Mouse (Mus musculus): ENCODE data around the gene Frem1. TPM values are rescaled to one million over a fixed set of nuclear protein-coding genes. Genes with fewer than 3 reads are reported as not detected.

Frem1 gene
- total RNA-seq (2014; rRNA removed) (4.0 and 5.1 TPM in 2 replicates), polyA plus RNA-seq (2015; fragmentation: Nextera tagmentation; extraction: Ambion mirVana) (1.0 and 1.1 TPM in 2 replicates)

- WGBS, result 5% methylated on average over 24 of the region's 24 CpGs
- Histone ChIP-seq H3K9ac (replicated peaks; ENCODE audit: low read length, poor library complexity, severe bottlenecking) (peak within 1 kb of the TSS; percentile 2; the same call in 1 of the 2 replicates), H3K4me2 (ENCODE audit: low read depth, low read length, poor library complexity, severe bottlenecking) (peak within 1 kb of the TSS; percentile 43), H3K36me3 (ENCODE audit: insufficient read depth, low read length) (no peaks in the 10 kb centered on the region), H3K4me1 (ENCODE audit: insufficient read depth, low read length) (no peaks in the 10 kb centered on the region; the same call in 1 of the 2 replicates), H3K9me3 (ENCODE audit: low read length) (no peaks in the 10 kb centered on the region), H3K27ac (ENCODE audit: low read depth, low read length) (no peak within 1 kb of the TSS), H3K4me3 (ENCODE audit: low read depth, low read length) (peak within 1 kb of the TSS; percentile 27), H3K27me3 (ENCODE audit: insufficient read depth, low read length) (peaks cover 10% of the 10 kb centered on the region; the same call in 1 of the 2 replicates)
- ATAC-seq (ENCODE audit: low FRiP score) (peak; percentile 66), DNase-seq (ENCODE audit: low spot score) (peak; percentile 59)
- no peak for TF ChIP-seq CTCF (IDR thresholded peaks at IDR 0.05)
These were observed at the start of gene Frem1 for GRCm38 (mm10) chr4:83051634-83052577. Gene Frem1 (minus strand): TSS chr4:83052339.

- ATAC-seq (ENCODE audit: low FRiP score), result no peak
- WGBS, result 90% methylated on average over 7 of the region's 7 CpGs
These were observed 46.9 kb upstream of the Frem1 start for GRCm38 (mm10) chr4:83099025-83099424.

GRCm38 (mm10) chr4:83093941-83094340, 41.8 kb upstream of the Frem1 start:
- DNase-seq (ENCODE audit: low spot score), result no peak
- Histone ChIP-seq H3K36me3 (ENCODE audit: insufficient read depth, low read length) (no peaks in the 10 kb centered on the region), H3K9ac (replicated peaks; ENCODE audit: low read length, poor library complexity, severe bottlenecking) (no peak overlapping the region), H3K27ac (ENCODE audit: low read depth, low read length) (no peak overlapping the region), H3K4me1 (ENCODE audit: insufficient read depth, low read length) (no peaks in the 10 kb centered on the region), H3K27me3 (ENCODE audit: insufficient read depth, low read length) (no peaks in the 10 kb centered on the region), H3K9me3 (ENCODE audit: low read length) (no peaks in the 10 kb centered on the region), H3K4me3 (ENCODE audit: low read depth, low read length) (no peak overlapping the region), H3K4me2 (ENCODE audit: low read depth, low read length, poor library complexity, severe bottlenecking) (no peak overlapping the region)
- 40% methylated on average over 2 of the region's 2 CpGs for WGBS
- no peak for ATAC-seq (ENCODE audit: low FRiP score)
- no peak for TF ChIP-seq CTCF (IDR thresholded peaks at IDR 0.05)

More at GRCm38 (mm10) chr4:83099025-83099424, 46.9 kb upstream of the Frem1 start:
- no peaks in the 10 kb centered on the region for H3K9me3 ChIP-seq (ENCODE audit: low read length)
- no peak for TF ChIP-seq CTCF (IDR thresholded peaks at IDR 0.05)
- no peak for DNase-seq (ENCODE audit: low spot score)
- H3K4me2 ChIP-seq (ENCODE audit: low read depth, low read length, poor library complexity, severe bottlenecking), result no peak overlapping the region
- H3K27me3 ChIP-seq (ENCODE audit: insufficient read depth, low read length), result no peaks in the 10 kb centered on the region
- H3K36me3 ChIP-seq (ENCODE audit: insufficient read depth, low read length), result no peaks in the 10 kb centered on the region
- no peaks in the 10 kb centered on the region for H3K4me1 ChIP-seq (ENCODE audit: insufficient read depth, low read length)
- H3K4me3 ChIP-seq (ENCODE audit: low read depth, low read length), result no peak overlapping the region
- H3K27ac ChIP-seq (ENCODE audit: low read depth, low read length), result no peak overlapping the region
- H3K9ac ChIP-seq (replicated peaks; ENCODE audit: low read length, poor library complexity, severe bottlenecking), result no peak overlapping the region

- Histone ChIP-seq H3K4me1 (ENCODE audit: insufficient read depth, low read length) (no peaks in the 10 kb centered on the region), H3K9me3 (ENCODE audit: low read length) (no peaks in the 10 kb centered on the region), H3K27ac (ENCODE audit: low read depth, low read length) (no peak overlapping the region), H3K9ac (replicated peaks; ENCODE audit: low read length, poor library complexity, severe bottlenecking) (no peak overlapping the region), H3K27me3 (ENCODE audit: insufficient read depth, low read length) (no peaks in the 10 kb centered on the region), H3K4me2 (ENCODE audit: low read depth, low read length, poor library complexity, severe bottlenecking) (no peak overlapping the region), H3K36me3 (ENCODE audit: insufficient read depth, low read length) (no peaks in the 10 kb centered on the region), H3K4me3 (ENCODE audit: low read depth, low read length) (no peak overlapping the region)
- no peak for TF ChIP-seq CTCF (IDR thresholded peaks at IDR 0.05)
- DNase-seq (ENCODE audit: low spot score) (peak; percentile 42), ATAC-seq (ENCODE audit: low FRiP score) (no peak)
- 68% methylated on average over 6 of the region's 6 CpGs for WGBS
These were observed 38.7 kb upstream of the Frem1 start for GRCm38 (mm10) chr4:83090691-83091448.

GRCm38 (mm10) chr4:83080364-83081174, 28.4 kb upstream of the Frem1 start:
- H3K27me3 ChIP-seq (ENCODE audit: insufficient read depth, low read length), result no peaks in the 10 kb centered on the region
- ATAC-seq (ENCODE audit: low FRiP score) (no peak), DNase-seq (ENCODE audit: low spot score) (no peak)
- no peak for TF ChIP-seq CTCF (IDR thresholded peaks at IDR 0.05)
- no peak overlapping the region for H3K4me3 ChIP-seq (ENCODE audit: low read depth, low read length)
- H3K27ac ChIP-seq (ENCODE audit: low read depth, low read length), result no peak overlapping the region
- no peaks in the 10 kb centered on the region for H3K36me3 ChIP-seq (ENCODE audit: insufficient read depth, low read length)
- H3K4me2 ChIP-seq (ENCODE audit: low read depth, low read length, poor library complexity, severe bottlenecking), result no peak overlapping the region
- 75% methylated on average over 13 of the region's 13 CpGs for WGBS
- no peak overlapping the region for H3K9ac ChIP-seq (replicated peaks; ENCODE audit: low read length, poor library complexity, severe bottlenecking)
- H3K4me1 ChIP-seq (ENCODE audit: insufficient read depth, low read length), result no peaks in the 10 kb centered on the region
- H3K9me3 ChIP-seq (ENCODE audit: low read length), result no peaks in the 10 kb centered on the region
